Mouse (Mus musculus) CD8-positive naive resting alpha-beta T cell, adult 2 months (primary cell): Measurements from ENCODE around the gene Gpr62.
A peak's percentile ranks its signal among the peaks of the same experiment; 100 is the strongest.

Experiments used
- DNase-seq, 2 experiments: peaks; one replicate each; pipeline ENCODE4 v3.0.0; 2022; ENCODE audit warnings: low read depth in 2 of 2, low spot score in 2 of 2

Gene Gpr62

DNA sequence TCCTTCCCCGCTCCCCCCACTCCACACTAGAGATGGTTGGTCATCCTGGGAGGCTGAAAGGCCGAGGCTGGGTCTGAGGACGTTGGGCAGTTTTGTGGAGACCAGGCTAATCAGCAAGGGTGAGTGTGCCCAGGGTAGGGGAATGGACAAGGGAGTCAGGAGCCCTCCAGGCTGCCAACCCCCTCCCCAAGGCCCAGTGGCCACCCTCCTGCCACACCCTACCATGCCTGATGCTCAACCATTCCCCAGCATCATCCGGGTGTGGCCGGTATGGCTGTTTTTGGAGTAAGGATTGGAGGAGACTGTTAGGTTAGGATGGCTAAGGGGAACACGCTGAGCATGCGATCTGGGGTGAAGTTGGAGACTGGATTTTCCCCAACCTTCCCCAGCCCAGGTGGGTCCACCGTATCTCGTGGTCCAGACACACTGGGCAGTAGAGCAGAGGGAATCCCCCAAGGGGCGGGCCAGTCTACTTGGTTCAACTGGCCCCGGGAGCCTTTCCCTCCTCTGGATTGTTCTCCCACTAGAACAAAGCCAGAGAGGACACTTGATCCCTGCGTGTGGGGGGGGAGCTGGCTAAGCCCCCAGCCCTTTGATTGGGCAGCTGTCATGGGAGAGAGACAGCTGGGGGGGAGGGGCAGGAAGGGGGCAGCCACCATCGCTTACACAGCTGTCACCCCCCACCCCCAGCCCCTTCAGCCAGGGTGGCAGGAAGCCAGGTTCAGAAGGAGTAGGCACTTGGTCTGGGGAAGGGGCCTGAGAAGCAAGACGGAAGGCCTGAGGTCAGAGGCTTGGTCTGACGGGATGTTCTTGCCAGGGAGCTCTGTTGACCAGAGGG, 9.2 kb downstream of the Gpr62 start:
- DNase-seq, result no peak

DNA sequence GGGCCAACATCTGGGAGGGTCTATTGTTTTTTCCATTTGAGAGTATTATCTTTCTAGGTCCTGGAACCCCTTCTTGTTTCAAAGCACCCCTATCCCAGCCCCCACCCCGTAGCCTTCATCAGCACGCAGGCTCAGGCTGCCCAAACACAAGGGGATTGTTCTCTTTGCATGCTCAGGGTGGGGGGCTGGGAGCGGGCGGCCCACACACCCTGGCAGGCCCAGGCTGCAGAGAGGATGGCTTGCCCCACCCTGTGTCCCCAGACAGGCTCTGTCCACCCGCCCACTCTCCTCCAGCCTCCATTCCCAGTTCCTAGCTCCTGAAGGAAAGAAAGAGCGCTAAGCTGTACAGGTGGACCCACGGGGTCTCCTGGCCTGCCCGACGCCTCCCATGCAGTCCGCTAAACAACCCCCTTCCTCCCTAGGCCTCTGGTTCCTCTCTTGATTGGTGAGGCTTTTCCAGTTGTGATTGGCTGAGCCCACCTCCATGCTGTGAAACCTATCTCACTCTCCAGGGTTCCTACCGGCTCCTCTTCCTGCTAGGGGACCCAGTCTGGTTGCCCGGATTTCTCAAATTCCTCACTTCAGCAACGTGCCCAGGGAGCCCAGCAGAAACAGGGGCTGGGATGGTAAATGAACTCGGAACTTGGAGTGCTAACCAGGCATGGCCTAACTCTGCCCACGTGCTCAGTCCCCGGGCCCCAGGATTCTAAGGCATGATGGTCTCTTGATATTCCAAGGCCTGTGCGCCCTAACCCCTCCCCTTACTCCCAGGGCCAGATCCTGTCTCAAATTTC, 10.7 kb downstream of the Gpr62 start:
- no peak for DNase-seq

DNA sequence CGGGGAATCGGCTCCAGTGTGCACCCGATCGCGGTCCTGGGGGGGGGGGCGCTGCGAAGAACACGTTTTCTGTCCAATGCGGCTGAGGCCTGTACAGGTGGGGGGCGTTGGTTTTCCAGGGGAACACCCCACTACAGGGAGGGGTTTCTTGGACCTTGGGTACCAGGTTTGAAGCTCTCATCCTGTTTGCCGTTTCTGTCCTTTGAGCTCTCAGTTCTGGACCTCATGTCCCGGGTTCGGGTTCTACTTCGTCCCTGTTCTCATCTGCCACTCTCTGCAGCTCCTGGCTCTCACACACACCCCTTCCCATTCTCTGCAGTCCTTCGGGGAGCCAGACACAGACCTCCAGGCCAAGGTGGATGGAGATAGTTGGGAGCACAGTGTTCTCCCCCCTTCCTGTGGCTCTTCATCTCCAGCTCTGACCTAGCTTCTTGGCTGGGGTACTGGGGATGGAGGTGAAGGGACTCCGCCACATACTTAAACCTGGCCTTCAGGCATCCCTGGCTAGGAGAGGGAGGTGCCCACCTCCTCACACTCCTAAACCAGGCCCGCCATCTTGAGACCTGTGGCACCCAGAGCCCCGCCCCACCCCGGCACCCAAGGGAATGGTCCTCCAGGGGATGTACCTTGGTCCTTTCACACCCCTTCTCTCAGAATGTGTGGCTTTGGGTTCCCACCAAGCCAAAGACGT, 11.5 kb downstream of the Gpr62 start:
- DNase-seq, result no peak

DNA sequence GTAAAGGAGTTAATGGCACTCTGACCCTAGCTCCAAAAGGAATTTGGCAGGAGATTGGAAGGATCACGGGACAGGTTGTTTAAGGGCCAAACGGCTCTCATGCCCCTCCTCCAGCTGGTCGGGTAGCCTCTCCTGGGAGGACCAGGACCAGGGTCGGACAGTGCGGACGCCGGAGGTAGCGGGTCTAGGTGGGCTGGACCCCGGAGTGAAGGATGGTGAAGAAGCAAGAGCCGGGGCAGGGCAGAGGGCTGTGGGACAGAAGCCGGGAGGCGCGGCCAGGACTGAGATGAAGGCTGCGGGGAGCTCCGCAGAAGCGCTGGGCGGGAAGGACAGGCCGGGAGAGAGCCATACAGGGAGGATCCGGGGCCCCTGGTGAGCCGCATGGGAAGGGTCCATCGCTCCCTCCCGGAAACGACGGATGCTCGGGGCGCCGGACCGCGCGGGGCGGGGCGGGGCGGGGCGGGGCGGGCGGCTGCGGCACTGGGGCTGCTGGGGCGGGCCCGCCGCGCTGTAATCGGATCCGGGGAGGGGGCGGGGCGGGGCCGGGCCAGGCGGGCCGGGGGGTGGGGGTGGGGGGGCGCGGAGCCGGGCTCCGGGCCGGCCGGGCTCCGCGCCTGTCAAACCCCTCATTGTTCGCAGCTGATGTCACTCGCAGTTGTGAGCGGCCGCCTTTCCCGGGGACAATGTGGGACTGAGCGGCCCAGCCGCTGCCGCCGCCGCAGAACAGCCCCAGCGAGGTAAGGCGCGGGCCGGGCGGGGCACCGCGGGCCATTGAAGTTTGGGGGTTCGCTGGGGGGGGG, 12.3 kb downstream of the Gpr62 start, which contains the start of gene Pcbp4:
Gene Pcbp4, plus strand, starts transcription at position 21 of the 800 bp plus-strand sequence.
- DNase-seq, result no peak

DNA sequence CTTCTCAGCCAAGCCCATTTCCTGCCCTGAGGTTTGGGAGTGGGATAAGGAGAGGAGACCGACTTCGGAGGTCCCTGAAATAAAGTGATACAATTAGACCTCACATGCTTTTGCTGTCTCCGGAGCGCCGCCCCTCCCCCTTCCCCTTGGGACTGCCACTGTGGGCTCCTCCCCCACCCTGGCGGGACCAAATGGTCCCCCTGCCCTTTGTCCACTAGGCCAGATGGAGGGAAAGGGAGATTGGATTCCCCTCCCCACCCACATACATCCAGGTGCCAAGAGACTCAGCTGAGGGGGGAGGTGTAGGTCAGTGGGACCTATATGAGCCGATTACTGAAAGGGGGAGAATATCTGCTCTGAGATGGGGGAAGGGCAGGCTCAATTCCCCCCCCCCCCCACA, 12.9 kb downstream of the Gpr62 start:
- DNase-seq, result no peak

DNA sequence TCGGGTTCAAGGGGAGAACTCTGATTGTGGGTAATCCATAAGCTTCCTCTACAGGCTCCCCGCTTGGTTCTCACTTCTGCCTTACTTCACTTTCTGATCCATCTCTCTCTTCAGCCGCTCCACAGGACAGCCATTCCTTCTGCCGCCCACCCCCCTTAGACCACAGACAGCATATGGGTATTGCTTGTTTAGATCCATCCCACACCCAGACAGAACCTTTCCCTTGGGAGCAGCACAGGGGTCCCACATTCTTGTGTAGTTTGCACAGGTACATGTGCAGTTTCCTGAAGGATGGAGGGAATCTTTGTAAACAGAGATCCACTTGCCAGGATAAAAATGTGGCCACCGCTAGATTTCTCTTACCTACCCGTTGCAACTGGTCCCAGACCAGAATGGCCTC, 13.4 kb downstream of the Gpr62 start:
- DNase-seq, result no peak

DNA sequence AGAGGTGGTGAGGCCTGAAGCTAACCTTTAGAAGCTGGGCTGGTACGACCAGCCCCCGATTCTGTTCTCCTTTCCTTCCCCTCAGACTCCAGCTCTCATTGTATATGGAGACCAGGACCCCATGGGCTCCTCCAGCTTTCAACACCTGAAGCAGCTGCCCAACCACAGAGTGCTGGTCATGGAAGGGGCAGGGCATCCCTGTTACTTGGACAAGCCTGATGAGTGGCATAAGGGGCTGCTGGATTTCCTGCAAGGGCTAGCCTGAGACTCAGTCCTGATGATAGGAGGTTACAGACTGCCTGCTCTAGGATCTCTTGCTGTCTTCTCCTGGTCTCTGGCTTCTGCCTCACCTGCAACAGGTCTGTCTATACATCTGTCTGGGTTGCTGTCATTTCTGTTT, 13.8 kb downstream of the Gpr62 start:
- no peak for DNase-seq

DNA sequence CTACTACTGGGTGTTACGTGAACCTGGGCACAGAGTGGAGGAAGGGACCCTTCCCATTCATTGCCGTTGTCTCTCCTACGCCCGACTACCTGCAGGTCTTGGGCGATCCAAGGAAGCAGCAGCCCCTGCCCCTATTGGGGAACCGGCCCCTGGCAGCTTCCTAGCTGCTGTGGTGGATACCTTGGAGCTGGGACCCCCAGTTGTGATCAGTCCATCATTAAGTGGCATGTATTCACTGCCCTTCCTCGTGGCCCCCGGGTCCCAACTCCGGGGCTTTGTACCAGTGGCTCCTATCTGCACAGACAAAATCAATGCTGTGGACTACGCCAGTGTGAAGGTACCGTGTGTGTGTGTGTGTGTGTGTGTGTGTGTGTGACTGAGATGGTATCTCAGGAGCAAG, 14.4 kb downstream of the Gpr62 start:
- no peak for DNase-seq

DNA sequence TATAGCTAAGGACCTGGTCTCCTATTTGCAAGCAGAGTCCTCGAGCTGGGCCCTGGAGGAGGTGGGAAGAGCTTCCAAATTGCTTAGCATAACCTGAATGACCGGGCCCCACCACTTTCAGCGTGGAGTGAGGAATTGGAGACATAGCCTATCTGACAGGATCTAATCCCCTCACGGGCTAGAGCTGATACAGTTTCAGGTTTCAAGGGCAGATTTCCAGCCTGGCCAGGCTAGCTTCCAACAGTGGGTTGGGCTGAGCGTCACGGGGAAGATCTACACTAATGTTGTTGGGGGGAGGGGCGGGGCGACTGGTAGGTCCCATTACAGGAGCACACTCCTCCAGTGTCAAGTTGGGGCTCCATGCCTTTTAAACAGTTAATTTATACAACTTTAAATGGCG, 15.1 kb downstream of the Gpr62 start:
- no peak for DNase-seq

DNA sequence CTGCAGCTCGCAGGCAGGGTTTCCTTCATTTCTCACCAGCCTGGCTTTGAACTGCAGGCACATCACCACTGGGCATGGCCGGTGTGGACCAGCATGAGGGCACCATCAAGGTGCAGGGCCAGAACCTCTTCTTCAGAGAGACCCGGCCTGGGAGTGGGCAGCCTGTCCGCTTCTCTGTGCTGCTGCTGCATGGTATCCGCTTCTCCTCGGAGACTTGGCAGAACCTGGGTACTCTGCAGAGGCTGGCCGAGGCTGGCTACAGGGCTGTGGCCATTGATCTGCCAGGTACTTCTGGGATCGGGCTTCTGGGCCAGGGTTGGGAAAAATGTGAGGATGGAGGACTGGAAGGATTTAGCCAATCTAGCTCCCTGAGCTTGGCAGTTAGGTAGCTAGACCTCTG, 15.8 kb downstream of the Gpr62 start:
- no peak for DNase-seq

DNA sequence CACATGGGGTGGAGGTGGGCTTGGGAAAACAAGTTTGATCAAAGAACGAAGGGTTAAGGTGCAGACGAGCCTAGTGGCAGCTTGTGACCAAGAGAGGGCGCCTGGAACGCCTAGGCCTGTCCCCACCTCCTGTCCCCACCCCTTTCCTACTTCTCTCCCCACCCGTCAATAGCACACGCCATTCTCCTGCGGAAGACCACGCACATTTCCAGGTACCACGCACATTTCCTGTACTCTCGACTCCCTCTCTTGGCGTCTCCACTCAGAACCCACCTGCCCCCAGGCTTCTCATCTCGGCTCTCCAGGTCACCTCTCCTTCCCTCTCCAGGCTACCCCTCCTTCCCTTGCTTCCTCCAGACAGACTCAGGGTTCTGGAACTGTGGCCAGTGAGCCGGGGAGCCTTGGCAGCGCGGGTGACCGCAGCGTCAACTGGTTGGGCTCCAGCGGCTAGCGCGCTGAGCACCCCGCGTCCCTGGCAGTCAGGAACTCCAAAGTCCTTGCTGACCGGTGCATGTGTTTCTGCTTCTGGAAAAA, 17.2 kb downstream of the Gpr62 start:
- DNase-seq, result peak; percentile 35 to 64

DNA sequence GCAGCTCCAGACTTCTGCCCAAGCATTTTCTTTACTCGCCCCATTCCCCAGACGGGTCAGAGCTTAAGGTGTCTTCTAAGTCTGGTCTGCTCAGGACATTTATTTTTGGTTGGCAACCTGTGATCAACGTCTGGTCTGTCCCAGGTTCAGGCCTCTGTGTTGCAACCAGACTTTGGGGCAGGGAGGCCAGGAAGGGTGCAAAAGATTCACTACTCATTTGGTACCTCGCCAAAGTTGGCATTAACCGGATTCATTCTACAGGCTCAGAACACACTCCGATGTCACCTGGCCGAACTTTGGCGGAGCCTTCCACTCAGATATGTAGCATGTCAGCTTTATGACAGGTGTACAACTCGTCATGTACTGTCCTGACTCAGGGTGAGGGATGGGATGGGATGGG, 17.8 kb downstream of the Gpr62 start:
- DNase-seq, result no peak

DNA sequence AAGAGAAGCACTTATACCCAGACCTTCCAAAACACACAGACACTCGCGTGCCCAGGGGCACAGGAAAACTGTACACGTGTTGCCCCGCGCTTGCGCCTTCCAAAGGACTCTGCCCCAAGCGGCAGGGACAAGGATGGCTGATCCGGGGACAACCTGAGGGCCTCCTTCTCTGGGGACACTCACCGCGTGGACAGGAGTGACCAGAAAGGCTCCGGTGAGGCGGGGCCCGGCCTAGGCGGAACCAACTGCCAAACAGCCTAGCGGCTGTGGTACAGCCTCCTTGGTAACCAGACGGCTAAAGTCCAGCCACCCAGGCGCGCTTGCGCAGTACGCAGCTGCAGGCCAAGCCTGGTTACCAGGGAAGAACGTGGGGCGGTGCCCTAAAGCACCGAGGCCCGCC, 18.4 kb downstream of the Gpr62 start, which contains the start of the genes Abhd14b and Abhd14a:
Gene Abhd14b, plus strand, starts transcription at position 112 of the 400 bp plus-strand sequence.
Gene Abhd14a, minus strand, starts transcription at position 331 of the 400 bp plus-strand sequence.
- peak; percentile 48 to 53 for DNase-seq

DNA sequence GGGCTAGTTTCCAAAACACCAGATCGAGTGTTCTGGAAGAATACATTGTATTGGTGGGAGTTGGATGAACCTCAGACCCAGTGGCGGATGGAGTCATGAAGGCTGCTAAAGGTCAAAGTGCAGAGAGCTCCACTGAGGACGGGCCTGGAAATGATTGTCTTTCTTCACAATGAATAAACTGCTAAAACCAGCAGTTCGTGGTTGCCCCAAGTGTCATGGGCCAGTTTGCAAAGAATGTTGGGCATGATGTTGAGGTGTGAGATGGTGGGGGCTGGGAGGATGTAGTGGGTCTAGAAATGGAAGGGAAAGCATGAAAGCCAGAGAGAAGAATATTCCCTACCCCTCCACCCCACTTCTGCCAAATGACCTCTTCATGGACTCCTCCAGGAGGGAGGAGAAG, 20.9 kb downstream of the Gpr62 start:
- DNase-seq, result no peak

DNA sequence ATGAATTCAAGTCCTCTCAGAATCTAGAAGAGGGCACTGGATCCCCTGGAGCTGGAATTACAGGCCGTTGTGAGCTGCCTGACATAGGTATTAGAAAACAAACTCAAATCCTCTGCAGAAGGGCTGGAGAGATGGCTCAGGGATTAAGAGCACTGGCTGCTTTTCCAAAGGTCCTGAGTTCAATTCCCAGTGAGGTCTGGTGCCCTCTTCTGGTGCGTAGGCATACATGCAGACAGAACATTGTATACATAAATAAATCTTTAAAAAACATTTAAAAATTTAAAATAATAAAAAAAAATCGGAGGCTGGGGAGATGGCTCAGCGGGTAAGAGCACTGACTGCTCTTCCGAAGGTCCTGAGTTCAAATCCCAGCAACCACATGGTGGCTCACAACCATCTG, 23.1 kb downstream of the Gpr62 start:
- DNase-seq, result no peak

DNA sequence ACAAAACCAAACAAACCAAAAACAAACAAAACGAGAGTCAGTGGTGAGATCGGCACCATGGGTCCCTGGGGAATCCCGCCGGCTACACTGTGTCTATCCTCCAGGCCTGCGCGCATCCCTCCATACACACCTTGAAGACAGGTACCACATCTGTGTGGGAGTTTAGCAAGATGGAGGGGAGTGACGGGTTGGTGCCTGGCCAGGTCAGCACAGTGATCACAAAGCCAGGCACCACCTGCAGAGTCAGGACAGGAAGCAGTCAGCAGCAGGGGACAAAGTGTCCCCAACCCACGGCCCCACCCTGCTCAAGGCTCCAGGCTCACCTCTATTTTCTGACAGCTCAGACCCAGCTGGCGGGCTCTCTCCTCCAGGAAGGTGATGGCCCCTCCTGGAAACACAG, 29.2 kb downstream of the Gpr62 start:
- no peak for DNase-seq

DNA sequence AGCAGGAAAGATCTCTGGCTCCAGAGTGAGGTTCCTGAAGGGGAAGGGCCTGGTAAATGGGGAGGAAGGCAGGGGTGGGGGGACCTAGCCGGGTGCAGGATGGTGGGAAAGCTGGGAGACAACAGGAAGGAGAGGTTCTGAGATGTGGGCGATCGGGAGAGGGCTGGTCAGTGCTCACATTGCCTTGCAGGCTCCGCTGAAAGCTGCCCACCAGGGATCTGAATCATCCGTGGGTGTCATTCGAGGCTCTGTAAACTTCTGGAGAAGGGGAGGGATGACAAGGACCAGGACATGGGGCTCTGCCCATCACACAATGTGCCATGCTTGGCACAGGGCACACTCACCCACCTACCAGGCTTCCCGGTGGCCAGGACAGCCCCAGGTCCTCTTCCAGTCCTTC, 32.3 kb downstream of the Gpr62 start:
- no peak for DNase-seq

DNA sequence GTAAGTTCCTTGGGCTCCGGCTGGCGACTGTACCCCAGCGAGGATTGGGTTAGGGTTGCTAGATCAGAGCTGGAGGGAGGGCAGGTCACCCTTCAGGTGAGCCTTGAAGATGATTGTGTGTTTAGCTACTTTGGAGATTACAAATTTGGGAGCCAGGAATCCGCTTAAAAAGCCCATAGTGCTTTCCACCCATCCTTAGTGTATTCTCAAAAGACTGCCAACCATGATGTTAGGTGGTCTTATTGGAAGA, 35.8 kb downstream of the Gpr62 start:
- DNase-seq, result no peak

DNA sequence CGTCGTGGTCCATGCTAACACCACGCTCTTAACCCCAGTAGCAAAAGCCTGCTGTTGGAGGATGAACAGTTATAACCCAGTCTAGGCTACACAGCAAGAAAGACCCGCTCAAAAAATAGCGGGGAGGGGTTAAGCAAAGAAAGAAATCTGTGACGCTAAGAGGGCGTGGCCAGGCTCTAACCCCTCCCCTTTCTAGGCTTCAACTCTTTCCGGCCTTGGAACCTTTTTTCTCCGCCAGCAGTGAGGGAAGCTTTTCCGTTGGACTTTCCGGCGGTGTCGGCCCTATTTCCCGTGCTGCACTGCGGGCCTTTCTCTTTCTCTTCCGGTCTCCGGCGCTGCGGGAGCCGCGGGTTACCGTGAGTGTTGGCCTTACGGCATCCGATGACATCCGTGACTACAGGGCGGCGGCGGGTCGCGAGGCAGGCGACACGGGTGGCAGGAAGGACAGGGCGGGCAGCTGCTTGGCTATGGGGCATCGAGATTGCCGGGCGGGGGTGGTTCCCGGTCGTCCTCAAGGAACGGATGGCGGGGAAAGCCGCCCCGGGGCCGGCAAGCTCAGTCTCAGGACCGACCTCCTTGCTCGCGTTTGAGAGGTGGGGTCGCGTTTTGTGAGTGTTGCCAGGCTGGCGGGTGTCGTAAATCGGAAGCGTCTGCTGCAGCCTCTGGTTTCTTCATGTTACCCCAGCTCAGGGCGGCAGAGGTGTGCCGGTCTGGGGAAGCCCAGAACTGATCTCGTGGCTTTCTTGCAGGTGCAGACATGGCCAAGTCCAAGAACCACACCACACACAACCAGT, 36.3 kb downstream of the Gpr62 start, which contains the start of gene Rpl29:
Gene Rpl29, plus strand, starts transcription at position 234 of the 794 bp plus-strand sequence.
- peak; percentile 94 to 96 for DNase-seq

DNA sequence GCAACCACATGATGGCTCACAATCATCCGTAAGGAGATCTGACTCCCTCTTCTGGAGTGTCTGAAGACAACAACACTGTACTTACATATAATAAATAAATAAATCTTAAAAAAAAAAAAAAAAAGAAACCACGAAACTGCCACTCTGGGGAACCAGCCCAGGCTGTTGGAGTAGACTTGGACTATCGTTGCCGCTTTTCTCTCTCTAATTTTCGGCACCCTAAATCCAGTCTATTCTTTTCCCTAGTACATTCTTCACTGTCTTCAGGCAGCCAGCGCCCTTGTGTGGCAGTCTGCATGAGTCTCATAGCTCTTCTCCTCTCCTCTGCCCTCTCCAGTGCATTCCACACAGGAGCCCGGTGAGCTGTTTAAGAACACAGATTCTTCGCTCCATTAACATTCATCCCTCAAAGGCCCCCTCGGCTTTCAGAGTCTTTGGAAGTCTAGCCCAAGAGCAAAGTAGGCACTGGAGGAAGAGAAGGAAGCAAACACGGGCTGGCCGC, 37.0 kb downstream of the Gpr62 start:
- DNase-seq, result no peak
